Mouse (Mus musculus) kidney, embryonic 16.5 days (tissue): ENCODE results near the gene BC025920. TPM values are rescaled to one million over a fixed set of nuclear protein-coding genes. Genes with fewer than 3 reads are reported as not detected.
"Not testable (repeated sequence)": the region's sequence is repeated elsewhere in the genome, so short reads cannot be mapped to it uniquely, and the experiment has no call there.

ENCODE experiments used
- ATAC-seq: fragments of 200-750 bp; cut with Nextera tagmentation; 2 replicates; pipeline ENCODE4 v1.8.0; 2017; ENCODE audit warnings: moderate TSS enrichment; ENCODE audit not compliant: low FRiP score, low TSS enrichment
- H3K27ac ChIP-seq: fragments of 300-500 bp; sonication (generic); 2 replicates; pipeline ENCODE4 v1.5.1; 2014; ENCODE audit warnings: low read length
- H3K27me3 ChIP-seq: fragments of 300-500 bp; sonication (generic); 2 replicates; pipeline ENCODE4 v1.6.1; 2014; ENCODE audit warnings: low read length, control low read depth, mixed read lengths; ENCODE audit not compliant: insufficient read depth
- H3K36me3 ChIP-seq: fragments of 300-500 bp; sonication (generic); 2 replicates; pipeline ENCODE4 v1.6.1; 2014; ENCODE audit warnings: low read length, control low read depth, mixed read lengths; ENCODE audit not compliant: insufficient read depth
- H3K4me1 ChIP-seq: fragments of 300-500 bp; sonication (generic); 2 replicates; pipeline ENCODE4 v1.6.1; 2014; ENCODE audit warnings: low read length, control low read depth, mixed read lengths; ENCODE audit not compliant: insufficient read depth
- H3K4me2 ChIP-seq: fragments of 300-500 bp; sonication (generic); replicated peaks from 2 replicates; pipeline ENCODE4 v1.6.1; 2014; ENCODE audit warnings: low read depth, low read length
- H3K4me3 ChIP-seq: fragments of 300-500 bp; sonication (generic); 2 replicates; pipeline ENCODE4 v1.5.1; 2014; ENCODE audit warnings: mild to moderate bottlenecking, low read length
- H3K9ac ChIP-seq: fragments of 300-500 bp; sonication (generic); replicated peaks from 2 replicates; pipeline ENCODE4 v1.6.1; 2014; ENCODE audit warnings: low read length
- H3K9me3 ChIP-seq: fragments of 300-500 bp; sonication (generic); 2 replicates; pipeline ENCODE4 v1.6.1; 2016; ENCODE audit warnings: low read length, control low read depth
- WGBS: fragments of 180-500 bp; shearing (Covaris S2); extraction: QIAGEN DNeasy Blood & Tissue Kit; methylation state at CpG from one replicate; pipeline ENCODE4 v1.1.7; 2014; 5-methylcytosine and 5-hydroxymethylcytosine counted together
- polyA plus RNA-seq: library from polyadenylated mRNA; unstranded; fragments of >200 nt; fragmentation: Nextera tagmentation; extraction: Ambion mirVana; gene quantifications from 2 replicates; pipeline ENCODE4 v1.2.1, GENCODE M21; 2015

BC025920 gene
- polyA plus RNA-seq, 1 experiment from 2014 or later: 0.66 TPM

DNA sequence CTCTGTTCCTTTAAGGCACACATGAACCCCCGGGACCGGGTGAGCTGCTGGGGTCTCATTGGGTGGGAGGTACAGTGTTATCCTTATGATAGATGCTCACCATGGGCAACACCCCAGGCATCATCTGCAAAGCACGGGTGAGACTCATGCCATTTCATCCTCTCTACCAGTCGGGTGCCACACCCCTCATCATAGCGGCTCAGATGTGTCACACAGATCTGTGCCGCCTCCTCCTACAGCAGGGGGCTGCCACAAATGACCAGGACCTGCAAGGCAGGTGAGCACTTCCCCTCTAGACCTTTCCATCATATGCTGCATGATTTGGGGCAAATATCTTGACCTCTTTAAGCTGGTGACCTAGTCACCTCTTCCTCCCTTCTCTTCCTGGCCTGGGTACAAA lies 32.0 kb downstream of the BC025920 start:
- H3K4me2 ChIP-seq: no peak overlapping the region
- no peak for ATAC-seq
- 83% methylated on average over 6 of the region's 6 CpGs for WGBS
- no peak overlapping the region for H3K4me3 ChIP-seq
- no peaks in the 10 kb centered on the region for H3K9me3 ChIP-seq
- H3K36me3 ChIP-seq: no peaks in the 10 kb centered on the region
- no peaks in the 10 kb centered on the region for H3K27me3 ChIP-seq
- H3K9ac ChIP-seq: no peak overlapping the region
- no peak overlapping the region for H3K27ac ChIP-seq
- peaks cover 18% of the 10 kb centered on the region for H3K4me1 ChIP-seq

DNA sequence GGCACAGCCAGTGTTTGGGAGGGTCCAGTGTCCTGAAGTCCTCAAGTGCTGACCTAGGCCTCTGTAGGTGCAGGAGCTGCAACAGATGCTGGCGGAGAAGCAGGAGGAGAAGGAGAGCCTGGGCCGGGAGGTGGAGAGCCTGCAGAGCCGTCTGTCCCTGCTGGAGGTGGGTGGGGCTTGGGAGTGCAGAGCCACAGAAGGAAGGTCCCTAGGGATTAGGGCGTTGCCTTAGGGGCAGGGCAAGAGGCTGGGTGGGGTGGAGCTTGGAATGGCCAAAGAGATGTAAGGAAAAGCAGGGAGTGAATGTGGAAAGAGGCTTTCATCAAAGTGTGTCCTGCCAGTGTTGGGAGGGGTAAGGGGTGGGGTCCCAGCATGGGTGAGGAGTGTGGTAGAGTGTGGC lies 34.8 kb downstream of the BC025920 start:
- 47% methylated on average over 4 of the region's 4 CpGs for WGBS
- ATAC-seq, H3K4me2 ChIP-seq, H3K27ac ChIP-seq, H3K4me3 ChIP-seq, H3K27me3 ChIP-seq, H3K36me3 ChIP-seq, H3K9ac ChIP-seq, H3K9me3 ChIP-seq: not testable (repeated sequence)
- H3K4me1 ChIP-seq: peaks cover 14% of the 10 kb centered on the region

GRCm38 (mm10) chr10:81641566-81641965 lies 35.5 kb downstream of the BC025920 start:
- no peak overlapping the region for H3K4me2 ChIP-seq
- H3K9me3 ChIP-seq: no peaks in the 10 kb centered on the region
- H3K27ac ChIP-seq: no peak overlapping the region
- 96% methylated on average over 2 of the region's 2 CpGs for WGBS
- no peak overlapping the region for H3K4me3 ChIP-seq
- no peak overlapping the region; the same call in 1 of the 2 replicates for H3K9ac ChIP-seq
- no peak for ATAC-seq
- no peaks in the 10 kb centered on the region for H3K27me3 ChIP-seq
- H3K4me1 ChIP-seq: peaks cover 14% of the 10 kb centered on the region
- H3K36me3 ChIP-seq: no peaks in the 10 kb centered on the region

GRCm38 (mm10) chr10:81641978-81642647 lies 36.0 kb downstream of the BC025920 start:
- WGBS: 77% methylated on average over 8 of the region's 8 CpGs
- no peaks in the 10 kb centered on the region for H3K36me3 ChIP-seq
- H3K9me3 ChIP-seq: no peaks in the 10 kb centered on the region
- peak overlapping the region; percentile 97 for H3K9ac ChIP-seq
- no peak for ATAC-seq
- 0 out of 2 replicates have a peak overlapping the region, but pooled peaks have one; percentile 98 for H3K27ac ChIP-seq
- peak overlapping the region; percentile 88 for H3K4me2 ChIP-seq
- H3K27me3 ChIP-seq: no peaks in the 10 kb centered on the region
- peak overlapping the region; percentile 75; the same call in 1 of the 2 replicates for H3K4me3 ChIP-seq
- H3K4me1 ChIP-seq: peaks cover 14% of the 10 kb centered on the region

- WGBS: 19% methylated on average over 24 of the region's 24 CpGs
- H3K9ac ChIP-seq: peak overlapping the region; percentile 97
- peak overlapping the region; percentile 98 for H3K27ac ChIP-seq
- ATAC-seq: peak; percentile 60
- H3K27me3 ChIP-seq: no peaks in the 10 kb centered on the region
- H3K36me3 ChIP-seq: no peaks in the 10 kb centered on the region
- H3K4me1 ChIP-seq: peaks cover 14% of the 10 kb centered on the region
- peak overlapping the region; percentile 75 for H3K4me3 ChIP-seq
- H3K4me2 ChIP-seq: peak overlapping the region; percentile 88
- no peaks in the 10 kb centered on the region for H3K9me3 ChIP-seq
Measured at GRCm38 (mm10) chr10:81642648-81643448, 36.8 kb downstream of the BC025920 start.

DNA sequence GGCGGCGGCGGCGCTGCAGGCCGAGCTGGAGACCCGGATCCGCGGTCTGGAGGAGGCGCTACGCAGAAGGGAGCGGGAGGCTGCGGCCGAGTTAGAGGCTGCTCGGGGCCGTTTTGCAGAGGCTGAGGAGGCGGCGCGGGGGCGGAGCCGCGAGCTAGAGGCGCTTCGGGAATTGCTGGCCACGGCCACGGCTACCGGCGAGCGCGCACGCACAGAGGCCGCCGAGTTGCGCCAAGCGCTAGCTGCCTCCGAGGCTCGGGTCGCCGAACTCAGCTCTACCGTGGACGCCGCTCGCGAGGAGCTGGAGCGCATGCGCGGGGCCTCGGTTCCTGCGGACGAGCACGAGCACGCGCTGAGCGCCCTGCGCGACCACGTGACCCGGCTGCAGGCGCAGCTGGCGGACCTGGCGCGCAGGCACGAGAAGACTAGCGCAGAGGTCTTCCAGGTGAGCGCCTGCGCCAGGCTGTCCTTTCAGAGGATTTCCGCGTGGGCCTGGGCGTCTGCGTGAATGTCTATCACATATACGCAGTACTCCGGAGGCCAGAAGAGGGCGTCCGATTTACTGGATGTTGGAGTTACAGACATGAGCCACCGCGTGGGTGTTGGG lies 37.5 kb downstream of the BC025920 start:
- H3K9ac ChIP-seq: peak overlapping the region; percentile 97
- H3K9me3 ChIP-seq: no peaks in the 10 kb centered on the region
- H3K4me2 ChIP-seq: peak overlapping the region; percentile 88
- under 1% methylated on average over 75 of the region's 75 CpGs for WGBS
- peaks cover 14% of the 10 kb centered on the region for H3K4me1 ChIP-seq
- ATAC-seq: peak; percentile 91
- peak overlapping the region; percentile 75 for H3K4me3 ChIP-seq
- no peaks in the 10 kb centered on the region for H3K36me3 ChIP-seq
- no peaks in the 10 kb centered on the region for H3K27me3 ChIP-seq
- peak overlapping the region; percentile 98 for H3K27ac ChIP-seq

DNA sequence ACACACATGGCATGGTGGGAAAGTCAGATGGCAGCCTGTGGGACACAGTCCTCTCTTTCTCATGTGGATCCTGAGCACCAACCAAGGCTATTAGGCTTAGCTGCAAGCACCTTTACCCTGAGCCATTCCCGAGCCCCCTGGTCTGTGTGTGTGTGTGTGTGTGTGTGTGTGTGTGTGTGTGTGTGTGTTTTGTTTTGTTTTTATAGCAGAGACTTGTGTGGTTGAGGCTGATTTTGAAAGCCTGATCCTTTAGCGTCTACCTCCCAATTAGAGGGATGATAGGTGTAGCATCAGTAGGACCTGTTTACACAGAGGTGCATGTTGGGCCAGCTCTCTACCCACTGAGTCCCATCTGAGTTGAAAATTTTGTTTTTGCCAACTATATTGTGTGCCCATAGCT lies 38.1 kb downstream of the BC025920 start:
- ATAC-seq: no peak
- Histone ChIP-seq H3K27ac (peak overlapping the region; percentile 98), H3K9ac (peak overlapping the region; percentile 97), H3K4me2 (peak overlapping the region; percentile 88), H3K27me3 (no peaks in the 10 kb centered on the region), H3K36me3 (no peaks in the 10 kb centered on the region), H3K4me3 (peak overlapping the region; percentile 75), H3K9me3 (no peaks in the 10 kb centered on the region), H3K4me1 (peaks cover 14% of the 10 kb centered on the region)
- WGBS: 56% methylated on average over 2 of the region's 2 CpGs

GRCm38 (mm10) chr10:81644716-81645115 lies 38.6 kb downstream of the BC025920 start:
- ATAC-seq: no peak
- Histone ChIP-seq H3K36me3 (no peaks in the 10 kb centered on the region), H3K27ac (no peak overlapping the region), H3K9ac (no peak overlapping the region), H3K9me3 (no peaks in the 10 kb centered on the region), H3K4me2 (no peak overlapping the region), H3K4me3 (no peak overlapping the region), H3K4me1 (peaks cover 14% of the 10 kb centered on the region), H3K27me3 (no peaks in the 10 kb centered on the region)
- WGBS: 89% methylated on average over 18 of the region's 18 CpGs

DNA sequence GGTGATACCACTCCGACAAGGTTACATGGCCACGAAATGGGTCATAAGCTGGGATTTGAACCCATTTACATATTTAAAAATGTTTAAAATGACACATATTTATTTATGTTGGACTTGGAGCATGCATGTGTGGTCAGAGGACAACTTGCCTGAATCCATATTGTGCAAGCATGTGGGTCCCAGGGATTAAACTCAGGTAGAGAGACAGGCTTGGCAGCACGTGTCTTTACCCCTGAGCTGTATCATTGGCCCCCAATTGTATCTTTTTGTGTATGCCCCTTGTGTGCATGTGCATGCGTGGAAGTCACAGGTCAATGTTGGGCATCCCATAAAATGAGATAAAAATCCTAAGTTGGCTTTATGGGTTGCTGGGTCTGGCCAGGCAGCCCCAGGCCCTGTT lies 39.3 kb downstream of the BC025920 start:
- Histone ChIP-seq H3K27ac (no peak overlapping the region), H3K4me1 (peaks cover 17% of the 10 kb centered on the region), H3K36me3 (peaks cover 2% of the 10 kb centered on the region; the same call in 1 of the 2 replicates), H3K27me3 (no peaks in the 10 kb centered on the region), H3K9me3 (no peaks in the 10 kb centered on the region), H3K9ac (no peak overlapping the region), H3K4me2 (no peak overlapping the region), H3K4me3 (no peak overlapping the region)
- ATAC-seq: no peak
- 91% methylated on average over 4 of the region's 4 CpGs for WGBS
